Mouse (Mus musculus) embryonic facial prominence, embryonic 13.5 days (tissue): ENCODE measurements around the gene Elovl7. TPM values are rescaled to one million over a fixed set of nuclear protein-coding genes. Genes with fewer than 3 reads are reported as not detected.
A peak's percentile ranks its signal among the peaks of the same experiment; 100 is the strongest.

Experiments used
- ATAC-seq: fragments of 200-750 bp; cut with Nextera tagmentation; 2 replicates; pipeline ENCODE4 v1.8.0; 2017; ENCODE audit warnings: low read depth; ENCODE audit not compliant: insufficient number of reproducible peaks, insufficient read depth, low FRiP score, low TSS enrichment
- H3K27ac ChIP-seq: fragments of 300-500 bp; sonication (generic); 2 replicates; pipeline ENCODE4 v1.5.1; 2015; ENCODE audit warnings: moderate library complexity, mild to moderate bottlenecking, inconsistent platforms
- H3K27me3 ChIP-seq: fragments of 300-500 bp; sonication (generic); 2 replicates; pipeline ENCODE4 v1.6.1; 2015; ENCODE audit warnings: mild to moderate bottlenecking, inconsistent platforms
- H3K36me3 ChIP-seq: fragments of 300-500 bp; sonication (generic); 2 replicates; pipeline ENCODE4 v1.6.1; 2015; ENCODE audit warnings: mild to moderate bottlenecking, inconsistent platforms
- H3K4me1 ChIP-seq: fragments of 300-500 bp; sonication (generic); 2 replicates; pipeline ENCODE4 v1.6.1; 2015; ENCODE audit warnings: inconsistent platforms
- H3K4me2 ChIP-seq: fragments of 300-500 bp; sonication (generic); 2 replicates; pipeline ENCODE4 v1.6.1; 2015; ENCODE audit warnings: moderate library complexity, mild to moderate bottlenecking, inconsistent platforms
- H3K4me3 ChIP-seq: fragments of 300-500 bp; sonication (generic); 2 replicates; pipeline ENCODE4 v1.5.1; 2015; ENCODE audit warnings: mild to moderate bottlenecking, inconsistent platforms
- H3K9ac ChIP-seq: fragments of 300-500 bp; sonication (generic); 2 replicates; pipeline ENCODE4 v1.6.1; 2015; ENCODE audit warnings: mild to moderate bottlenecking, inconsistent platforms
- H3K9me3 ChIP-seq: fragments of 300-500 bp; sonication (generic); 2 replicates; pipeline ENCODE4 v1.6.1; 2016; ENCODE audit warnings: inconsistent platforms
- WGBS: fragments of 180-500 bp; shearing (Covaris S2); methylation state at CpG from one replicate; pipeline ENCODE4 v1.1.7; 2015; ENCODE audit warnings: mixed read lengths; 5-methylcytosine and 5-hydroxymethylcytosine counted together
- polyA plus RNA-seq: library from polyadenylated mRNA; unstranded; fragments of >200 nt; fragmentation: Nextera tagmentation; extraction: Ambion mirVana; gene quantifications from 2 replicates; pipeline ENCODE4 v1.2.1, GENCODE M21; 2015

Gene Elovl7
- polyA plus RNA-seq, 1 experiment from 2014 or later, result 3.3 TPM

- WGBS, result 77% methylated on average over 7 of the region's 7 CpGs
- H3K27me3 ChIP-seq, result no peaks in the 10 kb centered on the region
- no peak overlapping the region for H3K4me2 ChIP-seq
- H3K27ac ChIP-seq, result no peak overlapping the region
- peaks cover 8% of the 10 kb centered on the region for H3K4me1 ChIP-seq
- H3K9ac ChIP-seq, result no peak overlapping the region
- no peak for ATAC-seq
- no peak overlapping the region for H3K4me3 ChIP-seq
- H3K36me3 ChIP-seq, result no peaks in the 10 kb centered on the region
- H3K9me3 ChIP-seq, result no peaks in the 10 kb centered on the region
Measured at GRCm38 (mm10) chr13:108277320-108277719, 63.1 kb downstream of the Elovl7 start.

GRCm38 (mm10) chr13:108278592-108278991 is 64.4 kb downstream of the Elovl7 start:
- H3K9ac ChIP-seq, result no peak overlapping the region
- WGBS, result 37% methylated on average over 6 of the region's 6 CpGs
- peaks cover 8% of the 10 kb centered on the region for H3K4me1 ChIP-seq
- ATAC-seq, result no peak
- H3K27ac ChIP-seq, result 0 out of 2 replicates have a peak overlapping the region, but pooled peaks have one; percentile 5
- H3K4me2 ChIP-seq, result no peak overlapping the region
- no peaks in the 10 kb centered on the region for H3K36me3 ChIP-seq
- H3K27me3 ChIP-seq, result no peaks in the 10 kb centered on the region
- H3K9me3 ChIP-seq, result no peaks in the 10 kb centered on the region
- no peak overlapping the region for H3K4me3 ChIP-seq

- Histone ChIP-seq H3K27me3 (no peaks in the 10 kb centered on the region), H3K4me2 (no peak overlapping the region), H3K27ac (no peak overlapping the region), H3K9me3 (no peaks in the 10 kb centered on the region), H3K4me3 (no peak overlapping the region), H3K9ac (no peak overlapping the region), H3K4me1 (no peaks in the 10 kb centered on the region), H3K36me3 (no peaks in the 10 kb centered on the region)
- ATAC-seq, result no peak
- 79% methylated on average over 2 of the region's 2 CpGs for WGBS
Measured at GRCm38 (mm10) chr13:108284312-108284711, 70.1 kb downstream of the Elovl7 start.

GRCm38 (mm10) chr13:108287953-108288352 is 73.7 kb downstream of the Elovl7 start:
- no peaks in the 10 kb centered on the region for H3K27me3 ChIP-seq
- H3K9me3 ChIP-seq, result no peaks in the 10 kb centered on the region
- WGBS, result 68% methylated on average over 3 of the region's 3 CpGs
- no peak for ATAC-seq
- H3K4me3 ChIP-seq, result no peak overlapping the region
- H3K9ac ChIP-seq, result no peak overlapping the region
- H3K4me1 ChIP-seq, result no peaks in the 10 kb centered on the region
- no peak overlapping the region for H3K27ac ChIP-seq
- no peaks in the 10 kb centered on the region for H3K36me3 ChIP-seq
- H3K4me2 ChIP-seq, result no peak overlapping the region

GRCm38 (mm10) chr13:108289436-108289835 is 75.2 kb downstream of the Elovl7 start:
- Histone ChIP-seq H3K9me3 (no peaks in the 10 kb centered on the region), H3K27me3 (no peaks in the 10 kb centered on the region), H3K27ac (no peak overlapping the region), H3K4me1 (no peaks in the 10 kb centered on the region), H3K4me2 (no peak overlapping the region), H3K9ac (no peak overlapping the region), H3K4me3 (no peak overlapping the region), H3K36me3 (no peaks in the 10 kb centered on the region)
- no peak for ATAC-seq
- WGBS, result 83% methylated on average over 3 of the region's 3 CpGs

GRCm38 (mm10) chr13:108290314-108290713 is 76.1 kb downstream of the Elovl7 start:
- Histone ChIP-seq H3K4me3 (no peak overlapping the region), H3K4me2 (no peak overlapping the region), H3K9me3 (no peaks in the 10 kb centered on the region), H3K9ac (no peak overlapping the region), H3K4me1 (no peaks in the 10 kb centered on the region), H3K27me3 (no peaks in the 10 kb centered on the region), H3K36me3 (no peaks in the 10 kb centered on the region), H3K27ac (no peak overlapping the region)
- no peak for ATAC-seq
- 84% methylated on average over 4 of the region's 4 CpGs for WGBS

GRCm38 (mm10) chr13:108297350-108298093 is 83.3 kb downstream of the Elovl7 start:
- H3K4me3 ChIP-seq, result peak overlapping the region; percentile 40
- H3K9ac ChIP-seq, result peak overlapping the region; percentile 57
- ATAC-seq, result no peak
- 5% methylated on average over 12 of the region's 12 CpGs for WGBS
- H3K4me1 ChIP-seq, result peaks cover 29% of the 10 kb centered on the region
- peak overlapping the region; percentile 79 for H3K27ac ChIP-seq
- H3K36me3 ChIP-seq, result no peaks in the 10 kb centered on the region
- H3K27me3 ChIP-seq, result no peaks in the 10 kb centered on the region
- peak overlapping the region; percentile 59 for H3K4me2 ChIP-seq
- H3K9me3 ChIP-seq, result no peaks in the 10 kb centered on the region

GRCm38 (mm10) chr13:108298241-108298640 is 84.0 kb downstream of the Elovl7 start:
- Histone ChIP-seq H3K36me3 (no peaks in the 10 kb centered on the region), H3K27me3 (no peaks in the 10 kb centered on the region), H3K4me3 (no peak overlapping the region), H3K27ac (no peak overlapping the region), H3K9me3 (no peaks in the 10 kb centered on the region), H3K9ac (no peak overlapping the region), H3K4me2 (0 out of 2 replicates have a peak overlapping the region, but pooled peaks have one; percentile 59), H3K4me1 (peaks cover 32% of the 10 kb centered on the region)
- 39% methylated on average over 5 of the region's 5 CpGs for WGBS
- ATAC-seq, result no peak

- Histone ChIP-seq H3K4me1 (peaks cover 39% of the 10 kb centered on the region), H3K27ac (peak overlapping the region; percentile 44; the same call in 1 of the 2 replicates), H3K4me2 (no peak overlapping the region), H3K9ac (no peak overlapping the region; the same call in 1 of the 2 replicates), H3K9me3 (no peaks in the 10 kb centered on the region), H3K4me3 (no peak overlapping the region), H3K27me3 (no peaks in the 10 kb centered on the region), H3K36me3 (no peaks in the 10 kb centered on the region)
- WGBS, result 15% methylated on average over 5 of the region's 5 CpGs
- ATAC-seq, result peak; percentile 64; the same call in 1 of the 2 replicates
Measured at GRCm38 (mm10) chr13:108300346-108300950, 86.2 kb downstream of the Elovl7 start.

- peak; percentile 74; the same call in 1 of the 2 replicates for ATAC-seq
- H3K27me3 ChIP-seq, result no peaks in the 10 kb centered on the region; the same call in 1 of the 2 replicates
- H3K36me3 ChIP-seq, result no peaks in the 10 kb centered on the region
- H3K27ac ChIP-seq, result peak overlapping the region; percentile 44
- H3K9me3 ChIP-seq, result no peaks in the 10 kb centered on the region
- H3K4me2 ChIP-seq, result no peak overlapping the region
- H3K4me3 ChIP-seq, result no peak overlapping the region
- H3K4me1 ChIP-seq, result peaks cover 39% of the 10 kb centered on the region
- no peak overlapping the region for H3K9ac ChIP-seq
- WGBS, result 15% methylated on average over 7 of the region's 7 CpGs
Measured at GRCm38 (mm10) chr13:108301411-108301810, 87.2 kb downstream of the Elovl7 start.

- no peak overlapping the region for H3K4me2 ChIP-seq
- ATAC-seq, result no peak
- H3K9me3 ChIP-seq, result no peaks in the 10 kb centered on the region
- no peaks in the 10 kb centered on the region for H3K36me3 ChIP-seq
- WGBS, result 62% methylated on average over 7 of the region's 7 CpGs
- no peaks in the 10 kb centered on the region; the same call in 1 of the 2 replicates for H3K27me3 ChIP-seq
- H3K4me3 ChIP-seq, result no peak overlapping the region
- peaks cover 29% of the 10 kb centered on the region for H3K4me1 ChIP-seq
- H3K9ac ChIP-seq, result no peak overlapping the region
- no peak overlapping the region for H3K27ac ChIP-seq
Measured at GRCm38 (mm10) chr13:108302957-108303675, 88.9 kb downstream of the Elovl7 start.
